Mouse (Mus musculus) kidney, postnatal 0 days (tissue): ENCODE results near the gene Chkb. TPM values are rescaled to one million over a fixed set of nuclear protein-coding genes. Genes with fewer than 3 reads are reported as not detected.
A peak's percentile ranks its signal among the peaks of the same experiment; 100 is the strongest.
"Not testable (repeated sequence)": the region's sequence is repeated elsewhere in the genome, so short reads cannot be mapped to it uniquely, and the experiment has no call there.

Experiments used
- ATAC-seq: fragments of 200-750 bp; cut with Nextera tagmentation; replicated peaks from 2 replicates; pipeline ENCODE4 v1.8.0; 2017; ENCODE audit warnings: low read depth, moderate number of reproducible peaks, moderate TSS enrichment, moderate library complexity; ENCODE audit not compliant: low FRiP score
- DNase-seq: peaks from one replicate; pipeline ENCODE4 v3.0.0-alpha.2; 2016; ENCODE audit warnings: low spot score
- H3K27ac ChIP-seq: fragments of 300-500 bp; sonication (generic); 2 replicates; pipeline ENCODE4 v1.5.1; 2014; ENCODE audit warnings: mild to moderate bottlenecking
- H3K27me3 ChIP-seq: fragments of 300-500 bp; sonication (generic); 2 replicates; pipeline ENCODE4 v1.6.1; 2014; ENCODE audit warnings: low read length, mixed read lengths; ENCODE audit not compliant: insufficient read depth
- H3K36me3 ChIP-seq: fragments of 300-500 bp; sonication (generic); 2 replicates; pipeline ENCODE4 v1.6.1; 2014; ENCODE audit warnings: low read length, mixed read lengths; ENCODE audit not compliant: insufficient read depth
- H3K4me1 ChIP-seq: fragments of 300-500 bp; sonication (generic); replicated peaks from 2 replicates; pipeline ENCODE4 v1.6.1; 2014; ENCODE audit warnings: antibody characterized with exemption, low read length, mixed read lengths; ENCODE audit not compliant: insufficient read depth
- H3K4me2 ChIP-seq: fragments of 300-500 bp; sonication (generic); 2 replicates; pipeline ENCODE4 v1.6.1; 2014; ENCODE audit warnings: mild to moderate bottlenecking, low read length, moderate library complexity, mixed read lengths
- H3K4me3 ChIP-seq: fragments of 300-500 bp; sonication (generic); replicated peaks from 2 replicates; pipeline ENCODE4 v1.5.1; 2014; ENCODE audit warnings: low read depth, low read length
- H3K9ac ChIP-seq: fragments of 300-500 bp; sonication (generic); 2 replicates; pipeline ENCODE4 v1.6.1; 2014; ENCODE audit warnings: low read depth, low read length
- H3K9me3 ChIP-seq: fragments of 300-500 bp; sonication (generic); replicated peaks from 2 replicates; pipeline ENCODE4 v1.6.1; 2016; ENCODE audit warnings: low read length, inconsistent platforms, mixed read lengths
- CTCF ChIP-seq: IDR thresholded peaks from 2 replicates; pipeline ENCODE4 v1.5.1; 2016; ENCODE audit warnings: antibody characterized with exemption, low read depth, mild to moderate bottlenecking, moderate library complexity
- WGBS: fragments of 180-500 bp; shearing (Covaris S2); extraction: QIAGEN DNeasy Blood & Tissue Kit; methylation state at CpG from one replicate; pipeline ENCODE4 v1.1.7; 2014; 5-methylcytosine and 5-hydroxymethylcytosine counted together
- polyA plus RNA-seq: library from polyadenylated mRNA; unstranded; fragments of >200 nt; fragmentation: Nextera tagmentation; extraction: Ambion mirVana; gene quantifications from 2 replicates; pipeline ENCODE4 v1.2.1, GENCODE M21; 2015

Chkb gene
- polyA plus RNA-seq, 1 experiment from 2014 or later: 65.1 TPM

GRCm38 (mm10) chr15:89434136-89434535 is 4.4 kb upstream of the Chkb start:
- 84% methylated on average over 3 of the region's 3 CpGs for WGBS
- H3K4me2 ChIP-seq: no peak overlapping the region
- H3K36me3 ChIP-seq: no peaks in the 10 kb centered on the region
- H3K9ac ChIP-seq: no peak overlapping the region
- DNase-seq: no peak
- no peak overlapping the region for H3K4me3 ChIP-seq
- H3K27ac ChIP-seq: no peak overlapping the region
- H3K9me3 ChIP-seq: no peaks in the 10 kb centered on the region
- no peaks in the 10 kb centered on the region for H3K27me3 ChIP-seq
- 0 out of 2 replicates have a peak, but pooled peaks cover 3% of the 10 kb centered on the region for H3K4me1 ChIP-seq
- TF ChIP-seq CTCF: no peak
- ATAC-seq: no peak

- TF ChIP-seq CTCF: no peak
- Histone ChIP-seq H3K27me3 (no peaks in the 10 kb centered on the region), H3K36me3 (no peaks in the 10 kb centered on the region), H3K4me2 (no peak overlapping the region), H3K4me1 (peaks cover 11% of the 10 kb centered on the region; the same call in 1 of the 2 replicates), H3K9ac (no peak overlapping the region), H3K4me3 (no peak overlapping the region), H3K9me3 (no peaks in the 10 kb centered on the region), H3K27ac (no peak overlapping the region)
- ATAC-seq (no peak), DNase-seq (no peak)
- WGBS: 71% methylated on average over 4 of the region's 4 CpGs
Observed at GRCm38 (mm10) chr15:89432946-89433345, 3.2 kb upstream of the Chkb start.

GRCm38 (mm10) chr15:89431806-89432205 is 2.1 kb upstream of the Chkb start:
- H3K27ac ChIP-seq: no peak overlapping the region
- H3K4me3 ChIP-seq: no peak overlapping the region
- DNase-seq (no peak), ATAC-seq (no peak)
- H3K27me3 ChIP-seq: no peaks in the 10 kb centered on the region
- H3K9me3 ChIP-seq: no peaks in the 10 kb centered on the region
- no peak for TF ChIP-seq CTCF
- no peak overlapping the region for H3K4me2 ChIP-seq
- peaks cover under 1% of the 10 kb centered on the region; the same call in 1 of the 2 replicates for H3K36me3 ChIP-seq
- peaks cover 11% of the 10 kb centered on the region; the same call in 1 of the 2 replicates for H3K4me1 ChIP-seq
- WGBS: 94% methylated on average over 6 of the region's 6 CpGs
- no peak overlapping the region for H3K9ac ChIP-seq

GRCm38 (mm10) chr15:89431271-89431670 is 1.6 kb upstream of the Chkb start:
- H3K9ac ChIP-seq: no peak overlapping the region
- ATAC-seq (no peak), DNase-seq (no peak)
- TF ChIP-seq CTCF: no peak
- H3K4me3 ChIP-seq: no peak overlapping the region
- no peak overlapping the region for H3K27ac ChIP-seq
- H3K4me1 ChIP-seq: peaks cover 11% of the 10 kb centered on the region; the same call in 1 of the 2 replicates
- no peak overlapping the region for H3K4me2 ChIP-seq
- peaks cover 6% of the 10 kb centered on the region; the same call in 1 of the 2 replicates for H3K36me3 ChIP-seq
- WGBS: 76% methylated on average over 3 of the region's 3 CpGs
- H3K27me3 ChIP-seq: no peaks in the 10 kb centered on the region
- no peaks in the 10 kb centered on the region for H3K9me3 ChIP-seq

GRCm38 (mm10) chr15:89430771-89431170 is 1.1 kb upstream of the Chkb start:
- H3K36me3 ChIP-seq, H3K4me3 ChIP-seq: not testable (repeated sequence)

GRCm38 (mm10) chr15:89430341-89430740 is 633 bp upstream of the Chkb start:
- TF ChIP-seq CTCF: peak; percentile 27; the same call in 1 of the 2 replicates
- Histone ChIP-seq H3K36me3 (peaks cover 9% of the 10 kb centered on the region; the same call in 1 of the 2 replicates), H3K9me3 (no peaks in the 10 kb centered on the region), H3K4me1 (peaks cover 18% of the 10 kb centered on the region; the same call in 1 of the 2 replicates), H3K9ac (peak overlapping the region; percentile 75), H3K4me2 (peak overlapping the region; percentile 73), H3K27ac (peak overlapping the region; percentile 96), H3K27me3 (no peaks in the 10 kb centered on the region), H3K4me3 (peak overlapping the region; percentile 68)
- WGBS: 56% methylated on average over 6 of the region's 6 CpGs
- ATAC-seq (no peak), DNase-seq (peak; percentile 18)

More at GRCm38 (mm10) chr15:89430771-89431170, 1.1 kb upstream of the Chkb start:
- not testable (repeated sequence) for H3K27ac ChIP-seq, ATAC-seq, DNase-seq, H3K9me3 ChIP-seq, H3K4me2 ChIP-seq, H3K9ac ChIP-seq, H3K27me3 ChIP-seq
- H3K4me1 ChIP-seq: peaks cover 14% of the 10 kb centered on the region; the same call in 1 of the 2 replicates
- whole genome bisulfite sequencing: 80% methylated on average over 6 of the region's 9 CpGs
